Mouse (Mus musculus) left cerebral cortex, postnatal 36 days (tissue): Measurements from ENCODE around the gene Tubb2b. TPM values are rescaled to one million over a fixed set of nuclear protein-coding genes. Genes with fewer than 3 reads are reported as not detected.

Experiments
- DNase-seq, 2 experiments: peaks; one replicate each; pipeline ENCODE4 v3.0.0; 2021 to 2022; ENCODE audit warnings: low spot score in 2 of 2, mixed read lengths in 1 of 2
- intact Hi-C: fragments of 180-260 bp; cut with DNase I; formaldehyde crosslinking; loops from one replicate; pipeline ENCODE4 v1.15.1; 2025
- total RNA-seq, 2 experiments: library from RNA; stranded (reverse); gene quantifications; 2 replicates each; pipeline ENCODE4 v1.2.3; 2021

The Tubb2b gene
- 100 to 1,000 TPM; 174 to 183 TPM for total RNA-seq

DNA sequence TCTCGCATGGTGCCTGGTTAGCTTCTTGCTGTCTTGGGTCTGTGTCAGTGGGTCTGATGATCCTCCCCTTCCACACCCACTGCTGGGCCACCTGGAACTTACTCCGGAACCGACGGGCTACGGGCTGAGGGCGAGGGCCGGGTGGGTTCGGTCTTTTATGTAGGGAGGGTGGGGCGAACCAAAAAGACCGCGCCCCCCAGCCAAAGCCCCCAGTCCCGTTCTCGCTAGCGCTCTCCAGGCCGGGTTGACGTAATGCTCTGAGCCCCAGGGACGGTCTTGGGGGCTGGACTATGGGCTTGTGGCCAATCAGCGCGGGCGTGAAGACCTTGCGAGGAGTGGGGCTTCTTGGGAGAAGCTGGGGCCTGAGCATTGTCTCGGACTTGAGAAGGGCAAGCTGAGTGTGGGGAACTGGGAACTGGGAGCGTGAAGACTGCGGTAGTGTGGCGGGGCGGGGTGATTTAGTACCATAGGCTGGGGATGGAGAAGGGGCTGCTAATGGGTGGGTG, at the start of gene Tubb2b:
Tubb2b (minus strand) TSS at position 241 of the 506 bp plus-strand sequence.
- peak; percentile 55 to 59 for DNase-seq
- intact Hi-C loops: loop anchor here (2.0 kb wide), 2 partner anchors 19 to 53 kb away; no protein-coding TSS in a partner anchor

DNA sequence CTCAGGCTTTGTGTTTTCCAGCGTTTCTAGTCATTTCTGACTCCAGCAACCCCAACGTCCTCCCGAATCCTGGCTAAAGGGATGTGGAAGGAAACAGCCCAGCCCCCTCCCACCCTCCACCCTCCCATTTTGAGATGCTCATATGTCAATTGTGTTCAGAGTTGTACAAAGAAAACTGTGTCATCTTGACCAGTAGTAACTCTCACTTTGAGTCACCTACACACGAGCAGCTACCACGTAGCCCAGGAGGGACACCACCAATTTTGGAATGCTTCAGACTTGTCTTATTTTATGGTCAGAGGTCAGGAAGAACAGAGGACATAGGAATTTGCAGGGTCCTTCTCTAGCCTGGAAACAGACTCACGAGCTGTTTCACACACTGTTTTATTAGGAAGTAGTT, 43.8 kb upstream of the Tubb2b start:
- DNase-seq: no peak
- intact Hi-C loops: no loop called here

GRCm38 (mm10) chr13:34163304-34163975, 33.2 kb upstream of the Tubb2b start:
- intact Hi-C loops: no loop called here
- DNase-seq: no peak

DNA sequence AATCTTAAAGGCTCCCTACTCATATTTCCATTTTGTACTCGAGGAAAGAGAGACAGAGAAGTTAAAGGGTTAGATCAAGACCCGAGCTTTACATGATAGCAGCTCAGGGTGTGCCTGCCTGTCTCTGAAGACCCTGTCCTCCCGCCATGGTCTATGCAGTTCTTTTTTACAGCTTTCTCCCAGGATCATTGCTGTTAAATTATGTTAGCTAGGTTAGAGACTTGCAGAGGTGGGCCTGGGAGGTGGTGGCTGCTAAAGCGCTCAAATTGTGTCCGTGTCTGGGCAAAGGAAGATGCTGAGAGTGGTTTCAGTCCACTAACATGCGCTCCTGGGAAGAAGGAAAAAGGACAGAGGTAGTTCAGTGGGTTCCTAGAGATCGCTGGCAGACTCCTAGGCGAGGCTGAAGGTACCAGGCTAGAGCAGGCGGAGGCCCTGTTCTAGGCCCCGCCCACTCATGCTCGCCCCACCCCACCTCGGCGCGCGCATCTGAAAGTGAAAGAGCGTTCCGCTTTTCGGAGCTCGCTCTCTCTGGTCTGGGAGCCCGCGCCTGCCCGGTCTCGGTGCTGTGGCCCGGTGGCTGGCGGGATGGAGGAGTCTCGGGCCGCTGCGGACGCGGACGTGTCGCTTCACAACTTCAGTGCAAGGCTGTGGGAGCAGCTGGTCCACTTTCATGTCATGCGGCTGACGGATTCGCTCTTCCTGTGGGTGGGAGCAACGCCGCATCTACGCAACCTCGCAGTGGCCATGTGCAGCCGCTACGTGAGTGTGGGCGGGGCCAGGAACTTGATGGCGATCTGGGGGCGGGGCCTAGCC, 32.4 kb upstream of the Tubb2b start, which contains the start of gene Psmg4:
Psmg4 (plus strand) TSS at position 474 of the 813 bp plus-strand sequence.
- intact Hi-C loops: no loop called here
- peak; percentile 90 to 94 for DNase-seq

GRCm38 (mm10) chr13:34159926-34160325, 29.7 kb upstream of the Tubb2b start:
- intact Hi-C loops: no loop called here
- DNase-seq: no peak

DNA sequence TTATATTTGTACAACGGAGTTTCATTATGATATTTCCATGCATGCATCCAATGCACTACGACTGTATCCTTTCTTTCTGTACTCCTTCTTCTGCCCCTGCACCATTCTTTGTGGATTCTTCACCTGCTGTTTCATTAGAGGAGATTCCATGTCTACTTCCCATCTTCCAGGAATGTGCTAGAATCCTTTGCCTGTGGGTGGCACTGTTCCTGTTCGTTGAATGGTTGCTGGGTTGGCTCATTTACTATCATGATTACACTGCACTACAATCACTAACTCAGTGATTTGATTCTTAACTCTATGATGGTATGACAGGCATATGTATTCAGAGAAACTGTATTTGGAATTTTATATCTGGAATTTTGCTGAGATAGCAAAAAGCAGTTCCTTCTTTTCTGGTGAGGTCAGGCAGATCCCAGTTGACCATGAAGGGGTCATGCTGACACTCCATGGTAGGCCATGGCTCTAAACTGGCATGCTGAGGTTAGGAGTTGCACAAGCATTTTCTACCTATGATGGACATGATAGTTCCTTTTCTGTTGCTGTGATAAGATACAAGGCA, 27.4 kb upstream of the Tubb2b start:
- intact Hi-C loops: no loop called here

DNA sequence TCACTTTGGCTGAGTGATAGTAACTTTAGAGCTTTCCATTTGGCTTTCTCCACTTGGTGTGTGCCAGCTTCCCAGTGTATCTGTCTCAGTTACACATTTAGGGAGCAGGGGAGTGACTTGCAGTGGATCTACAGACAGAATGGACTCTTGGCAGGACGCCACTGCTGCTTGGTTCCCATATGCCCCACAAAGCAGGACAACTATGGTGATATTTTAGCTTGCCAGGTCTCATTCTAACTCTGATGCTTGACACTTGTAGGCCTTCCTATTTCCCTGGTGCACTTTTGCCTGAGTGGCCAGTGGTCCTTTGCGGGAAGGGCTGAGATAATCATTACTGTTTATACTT, 26.5 kb upstream of the Tubb2b start:
- intact Hi-C loops: no loop called here

More for the DNA sequence above, 27.4 kb upstream of the Tubb2b start:
- no peak for DNase-seq

DNA sequence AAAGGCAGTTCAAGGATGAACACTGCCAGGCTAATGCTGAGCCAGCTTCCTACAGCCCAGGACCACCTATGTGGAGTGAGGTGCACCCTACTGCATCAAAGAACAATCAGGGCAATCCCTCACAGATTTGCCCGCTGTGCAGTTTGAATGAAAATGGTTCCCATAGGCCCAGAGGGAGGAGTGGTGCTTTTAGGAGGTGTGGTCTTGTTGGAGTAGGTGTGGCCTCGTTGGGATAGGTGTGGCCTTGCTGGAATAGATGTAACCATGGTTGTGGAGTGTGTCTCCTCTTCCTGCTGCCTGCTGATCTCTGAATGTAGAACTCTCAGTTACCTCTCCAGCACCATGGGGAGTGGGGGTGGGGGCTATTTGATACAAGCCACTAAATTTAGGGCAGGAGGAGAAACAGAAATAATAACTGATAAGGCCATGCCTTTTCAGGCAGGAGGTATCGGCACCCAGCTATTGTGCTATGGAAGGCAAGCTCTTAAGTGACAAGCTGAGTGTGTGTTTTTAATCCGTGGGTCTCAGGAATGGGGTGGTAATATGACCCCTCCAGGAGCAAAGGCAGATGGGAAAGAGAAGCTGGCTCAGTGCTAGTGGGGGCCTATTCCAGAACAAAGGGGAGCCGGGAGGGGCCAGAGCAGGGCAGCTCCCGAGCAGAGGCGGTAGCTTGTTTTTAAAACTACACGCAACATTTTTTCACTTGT, 26.0 kb upstream of the Tubb2b start:
- no peak for DNase-seq
- intact Hi-C loops: no loop called here

More for the DNA sequence above, 26.5 kb upstream of the Tubb2b start:
- no peak for DNase-seq

DNA sequence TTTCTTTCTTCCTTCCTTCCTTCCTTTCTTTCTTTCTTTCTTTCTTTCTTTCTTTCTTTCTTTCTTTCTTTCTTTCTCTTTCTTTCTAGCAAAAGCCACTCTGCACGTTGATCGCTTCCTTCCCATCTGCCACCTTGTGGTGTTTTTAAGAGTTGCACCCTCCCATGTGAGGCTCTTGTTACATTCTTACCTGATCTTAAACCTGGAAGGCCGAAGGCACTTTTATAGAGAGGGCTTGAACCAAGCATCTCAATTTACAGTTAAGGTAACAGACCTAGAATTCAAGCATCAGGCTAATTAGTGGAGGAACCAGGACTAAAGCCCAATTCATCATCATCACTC, 24.6 kb upstream of the Tubb2b start:
- peak; percentile 45 to 68 for DNase-seq
- intact Hi-C loops: loop anchor here (1.0 kb wide), 2 partner anchors 79 to 109 kb away; no protein-coding TSS in a partner anchor

- intact Hi-C loops: loop anchor here (1.0 kb wide), 2 partner anchors 78 to 108 kb away; no protein-coding TSS in a partner anchor
- DNase-seq: peak; percentile 66 to 76
Observed at GRCm38 (mm10) chr13:34154217-34154930, 24.1 kb upstream of the Tubb2b start.

GRCm38 (mm10) chr13:34153254-34154011, 23.2 kb upstream of the Tubb2b start:
- intact Hi-C loops: loop anchor here (1.0 kb wide), 2 partner anchors 77 to 107 kb away; no protein-coding TSS in a partner anchor
- DNase-seq: no peak

DNA sequence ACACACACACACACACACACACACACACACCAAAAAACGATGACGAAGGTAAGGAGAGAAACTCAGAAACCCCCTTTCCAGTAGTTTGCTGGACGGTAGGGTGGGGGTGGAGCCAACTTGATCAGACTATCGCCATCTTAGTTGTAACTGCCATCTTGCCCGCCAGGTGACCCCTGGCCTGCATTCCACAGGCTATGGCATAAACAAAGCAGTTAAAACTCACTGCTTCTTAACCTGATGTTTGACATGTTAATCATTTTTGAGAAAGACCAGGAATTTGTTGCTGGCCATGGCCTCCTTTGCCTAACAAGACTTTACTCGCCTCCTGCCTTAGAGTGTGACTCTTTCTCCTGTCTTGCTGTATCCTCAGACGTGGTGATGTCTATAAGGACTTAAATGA, 22.4 kb upstream of the Tubb2b start:
- intact Hi-C loops: no loop called here
- DNase-seq: no peak

DNA sequence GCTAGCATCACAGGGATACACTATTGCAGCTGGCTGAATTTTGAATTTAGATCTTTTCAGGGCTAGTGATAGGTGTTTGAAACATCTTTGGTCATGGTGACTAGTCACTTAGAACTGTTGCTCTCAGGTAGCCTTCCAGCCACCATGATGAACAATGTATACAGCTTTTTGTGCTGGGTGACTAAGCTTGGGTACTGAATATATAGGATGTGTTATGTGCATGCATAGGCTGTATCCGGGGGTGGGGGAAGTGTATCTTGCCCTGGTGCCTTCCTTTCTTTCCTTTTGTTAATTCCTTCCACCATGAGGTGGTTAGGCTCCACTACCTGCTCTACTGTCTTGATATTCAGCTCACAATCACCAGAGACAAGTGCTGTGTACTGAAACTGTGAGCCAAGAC, 21.2 kb upstream of the Tubb2b start:
- intact Hi-C loops: loop anchor here (2.0 kb wide), 1 partner anchor 73 kb away; the partner anchor contains the start of gene Tubb2a
- no peak for DNase-seq

- DNase-seq: peak; percentile 61 to 63
- intact Hi-C loops: loop anchor here (2.0 kb wide), 1 partner anchor 72 kb away; the partner anchor contains the start of gene Tubb2a
Observed at GRCm38 (mm10) chr13:34150271-34151027, 20.2 kb upstream of the Tubb2b start.

- intact Hi-C loops: loop anchor here (2.0 kb wide), 2 partner anchors 19 to 71 kb away; partner anchors contain the start of genes Tubb2a and Tubb2b
Observed at GRCm38 (mm10) chr13:34149463-34150176, 19.4 kb upstream of the Tubb2b start.

DNA sequence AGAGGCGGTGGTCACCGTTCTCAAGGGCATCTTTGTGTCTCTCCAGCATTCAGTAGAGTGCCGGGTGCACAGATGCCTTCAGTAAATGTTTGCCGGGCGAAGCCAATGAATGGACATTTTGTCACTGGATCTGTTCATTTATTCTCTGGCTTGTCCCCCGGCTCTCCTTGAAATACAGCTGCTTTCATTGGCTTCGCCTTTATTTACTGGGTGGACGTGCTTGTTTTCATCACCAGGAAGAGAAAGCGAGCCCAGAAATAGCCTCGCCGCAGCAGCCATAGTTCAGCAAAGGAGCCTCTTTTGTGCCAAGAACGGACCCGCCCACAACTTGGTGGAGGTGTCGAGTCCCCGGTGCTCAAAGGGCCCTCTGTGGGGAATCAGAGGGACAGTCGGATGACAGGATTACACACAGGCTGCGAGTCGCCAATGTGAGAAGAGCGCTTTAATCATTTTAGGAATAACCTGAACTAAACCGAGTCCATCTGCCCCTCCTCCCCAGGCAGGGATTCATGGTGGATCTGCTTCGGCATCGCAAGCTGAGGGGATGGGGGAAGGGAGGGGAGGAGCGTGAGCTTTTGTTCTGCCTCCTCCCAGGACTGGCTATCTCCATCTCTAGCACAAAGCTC, 18.6 kb upstream of the Tubb2b start:
- DNase-seq: peak; percentile 66 to 72
- intact Hi-C loops: loop anchor here (2.0 kb wide), 1 partner anchor 18 kb away; the partner anchor contains the start of gene Tubb2b

More at GRCm38 (mm10) chr13:34149463-34150176, 19.4 kb upstream of the Tubb2b start:
- no peak for DNase-seq
